Mouse (Mus musculus) heart, adult 2 months (tissue): ENCODE measurements around the gene Cnbd2. TPM values are rescaled to one million over a fixed set of nuclear protein-coding genes. Genes with fewer than 3 reads are reported as not detected.

Source experiments
- DNase-seq, 2 experiments: peaks; one replicate each; pipeline ENCODE4 v3.0.0; 2021
- H3K27ac ChIP-seq: fragments of 200-600 bp; 2 replicates; pipeline ENCODE4 v1.8.1; 2022
- H3K27me3 ChIP-seq: fragments of 200-500 bp; 2 replicates; pipeline ENCODE4 v1.6.1; 2012; ENCODE audit warnings: mild to moderate bottlenecking, low read length, inconsistent platforms, mixed read lengths; ENCODE audit not compliant: control insufficient read depth, insufficient read depth
- H3K36me3 ChIP-seq: fragments of 200-500 bp; 2 replicates; pipeline ENCODE4 v1.6.1; 2012; ENCODE audit warnings: low read length, inconsistent platforms; ENCODE audit not compliant: control insufficient read depth, insufficient read depth
- H3K4me1 ChIP-seq: fragments of 200-500 bp; 2 replicates; pipeline ENCODE4 v1.6.1; 2011; ENCODE audit warnings: low read length; ENCODE audit not compliant: control insufficient read depth, insufficient read depth
- H3K4me3 ChIP-seq: fragments of 200-600 bp; 2 replicates; pipeline ENCODE4 v1.8.1; 2022
- H3K79me2 ChIP-seq: fragments of 200-500 bp; replicated peaks from 2 replicates; pipeline ENCODE4 v1.6.1; 2012; ENCODE audit warnings: mild to moderate bottlenecking, inconsistent platforms, low read length, moderate library complexity, mixed read lengths; ENCODE audit not compliant: control insufficient read depth, insufficient read depth
- H3K9ac ChIP-seq: fragments of 200-500 bp; 2 replicates; pipeline ENCODE4 v1.6.1; 2012; ENCODE audit warnings: low read depth, mild to moderate bottlenecking, control low read depth, inconsistent platforms, low read length, mixed read lengths
- CTCF ChIP-seq: fragments of 200-600 bp; IDR thresholded peaks from 2 replicates; pipeline ENCODE4 v1.8.1; 2022; ENCODE audit warnings: antibody characterized with exemption, mild to moderate bottlenecking, moderate library complexity
- EP300 ChIP-seq: fragments of 200-500 bp; IDR thresholded peaks from 2 replicates; pipeline ENCODE4 v1.6.1; 2011; ENCODE audit warnings: low read depth, low read length, control low read depth; ENCODE audit not compliant: insufficient read depth
- POLR2A ChIP-seq: fragments of 200-500 bp; IDR thresholded peaks from 2 replicates; pipeline ENCODE4 v1.6.1; 2011; ENCODE audit warnings: mild to moderate bottlenecking, low read depth, low read length, control low read depth; ENCODE audit not compliant: insufficient read depth
- whole genome bisulfite sequencing: fragments of 180-500 bp; shearing (Covaris S2); methylation state at CpG from one replicate; pipeline ENCODE4 v1.1.7; 2018; 5-methylcytosine and 5-hydroxymethylcytosine counted together
- intact Hi-C: fragments of 180-260 bp; cut with DNase I; formaldehyde crosslinking; loops from one replicate; pipeline ENCODE4 v1.15.1; 2025
- microRNA-seq, 2 experiments: library from miRNA; unstranded; fragments of <30 nt; microRNA quantifications; one replicate each; pipeline ENCODE4 v1.2.0; 2021
- polyA plus RNA-seq: library from polyadenylated mRNA; depleted of rRNA; stranded (reverse); fragments of >200 nt; gene quantifications from 2 replicates; pipeline ENCODE4 v1.2.3, GENCODE M21; 2012; rRNA removed
- total RNA-seq, 2 experiments: library from RNA; stranded (reverse); gene quantifications; 2 replicates each; pipeline ENCODE4 v1.2.3; 2021

Gene Cnbd2
- total and polyA plus RNA-seq, 3 experiments: 0.89 to 1.0 (median 0.92) TPM

DNA sequence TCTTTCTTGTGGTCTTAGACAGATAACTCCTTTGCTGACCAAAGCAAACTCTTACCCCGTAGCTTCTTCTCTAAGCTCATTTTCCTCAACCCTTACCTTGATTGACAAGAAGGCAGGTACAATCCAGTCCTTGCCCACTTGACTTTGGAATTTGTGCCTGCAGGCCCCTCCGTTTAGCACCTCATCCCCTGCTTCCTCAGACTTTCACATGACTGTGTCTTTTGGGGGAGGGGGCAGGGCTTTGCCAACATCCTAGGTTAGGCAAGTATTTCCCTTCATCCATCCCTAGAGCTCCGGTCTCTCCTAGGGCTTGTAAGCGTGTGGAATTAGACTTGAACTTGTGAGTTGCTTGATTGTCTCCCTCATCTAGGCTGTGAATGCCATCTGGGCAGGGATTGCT lies 111.6 kb downstream of the Cnbd2 start:
- H3K4me1 ChIP-seq: peaks cover 2% of the 10 kb centered on the region
- WGBS: 88% methylated on average over 4 of the region's 4 CpGs
- no peak for DNase-seq
- no peak overlapping the region for H3K27ac ChIP-seq
- peaks cover 10% of the 10 kb centered on the region for H3K27me3 ChIP-seq
- H3K36me3 ChIP-seq: no peaks in the 10 kb centered on the region
- TF ChIP-seq POLR2A (no peak), EP300 (no peak), CTCF (no peak)
- H3K9ac ChIP-seq: no peak overlapping the region
- intact Hi-C loops: loop anchor here (5.0 kb wide), 1 partner anchor 89 kb away; no protein-coding TSS in a partner anchor
- no peaks in the 10 kb centered on the region for H3K79me2 ChIP-seq
- H3K4me3 ChIP-seq: no peak overlapping the region

Small RNA genes lying within 50 kb of the gene (microRNA-seq; reads per million reads assigned to microRNA genes)
- gene Gm22758 (0 reads per million in 2 experiments), gene Gm22759 (0 reads per million in 2 experiments)

Other genes with a start within 250 kb of the Cnbd2 start
- 1 to 10 TPM in 1 of 2 experiments, under 1 TPM in 1; 0.99 to 1.8 TPM for gene Spag4, start 247.1 kb upstream of the Cnbd2 start, total RNA-seq
- 1.7 and 2.4 TPM in 2 replicates for gene Spag4, start 247.1 kb upstream of the Cnbd2 start, polyA plus RNA-seq
- 10 to 100 TPM in 1 of 2 experiments, 1 to 10 TPM in 1; 8.1 to 12.2 TPM for gene Cpne1, start 200.3 kb upstream of the Cnbd2 start, total RNA-seq
- gene Cpne1, start 200.3 kb upstream of the Cnbd2 start, polyA plus RNA-seq: 31.8 and 37.1 TPM in 2 replicates
- 10 to 100 TPM; 11.4 TPM for gene Rbm12, start 200.3 kb upstream of the Cnbd2 start, total RNA-seq
- gene Rbm12, start 200.3 kb upstream of the Cnbd2 start, polyA plus RNA-seq: 12.0 and 13.6 TPM in 2 replicates
- gene Gm28036, start 185.2 kb upstream of the Cnbd2 start, total RNA-seq: 10 to 100 TPM; 11.9 to 13.5 TPM
- gene Gm28036, start 185.2 kb upstream of the Cnbd2 start, polyA plus RNA-seq: 2.8 and 3.4 TPM in 2 replicates
- 100 to 1,000 TPM; 321 to 367 TPM for gene Romo1, start 168.3 kb upstream of the Cnbd2 start, total RNA-seq
- 244 and 304 TPM in 2 replicates for gene Romo1, start 168.3 kb upstream of the Cnbd2 start, polyA plus RNA-seq
- 10 to 100 TPM; 81.4 to 96.6 TPM for gene Nfs1, start 168.1 kb upstream of the Cnbd2 start, total RNA-seq
- 83.7 and 116 TPM in 2 replicates for gene Nfs1, start 168.1 kb upstream of the Cnbd2 start, polyA plus RNA-seq
- gene Rbm39, start 132.1 kb upstream of the Cnbd2 start, total RNA-seq: 100 to 1,000 TPM; 124 to 143 TPM
- 25.8 and 45.2 TPM in 2 replicates for gene Rbm39, start 132.1 kb upstream of the Cnbd2 start, polyA plus RNA-seq
- 10 to 100 TPM; 15.6 to 20.0 TPM for gene Phf20, start 115.8 kb upstream of the Cnbd2 start, total RNA-seq
- 7.1 and 8.9 TPM in 2 replicates for gene Phf20, start 115.8 kb upstream of the Cnbd2 start, polyA plus RNA-seq
- 10 to 100 TPM; 78.9 to 85.9 TPM for gene Scand1, start 405 bp downstream of the Cnbd2 start, total RNA-seq
- gene Scand1, start 405 bp downstream of the Cnbd2 start, polyA plus RNA-seq: 18.9 and 46.2 TPM in 2 replicates
- 1 to 10 TPM; 7.3 to 8.2 TPM for gene Epb41l1, start 108.6 kb downstream of the Cnbd2 start, total RNA-seq
- gene Epb41l1, start 108.6 kb downstream of the Cnbd2 start, polyA plus RNA-seq: 7.6 and 7.8 TPM in 2 replicates
- 10 to 100 TPM; 21.0 to 22.7 TPM for gene Aar2, start 235.3 kb downstream of the Cnbd2 start, total RNA-seq
- gene Aar2, start 235.3 kb downstream of the Cnbd2 start, polyA plus RNA-seq: 19.4 and 26.0 TPM in 2 replicates